Mouse (Mus musculus) kidney, postnatal 14 days (tissue): Measurements from ENCODE around the gene Kcnma1.

Experiments
- DNase-seq: peaks from one replicate; pipeline ENCODE4 v3.0.0; 2022; ENCODE audit warnings: mixed read lengths

Gene Kcnma1

DNA sequence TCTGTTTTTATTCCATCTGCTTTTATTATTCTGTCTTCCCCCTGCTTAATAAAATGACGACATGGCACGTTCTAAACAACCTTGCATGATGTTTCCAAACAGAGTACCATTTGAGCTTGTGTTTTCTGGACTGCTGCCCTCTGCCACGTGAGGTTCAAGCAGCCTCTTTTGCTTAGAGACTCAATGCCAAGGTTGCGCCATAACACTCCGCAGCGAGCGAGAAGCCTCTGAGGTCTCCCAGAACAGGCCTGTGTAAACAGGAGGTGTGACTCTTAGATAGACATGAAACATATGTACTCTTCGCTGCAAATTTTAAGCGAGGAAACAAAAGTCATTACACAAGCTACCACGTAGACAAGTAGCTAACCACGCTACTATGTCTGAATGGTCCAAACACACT is 55.2 kb downstream of the Kcnma1 start:
- peak; percentile 5 for DNase-seq

DNA sequence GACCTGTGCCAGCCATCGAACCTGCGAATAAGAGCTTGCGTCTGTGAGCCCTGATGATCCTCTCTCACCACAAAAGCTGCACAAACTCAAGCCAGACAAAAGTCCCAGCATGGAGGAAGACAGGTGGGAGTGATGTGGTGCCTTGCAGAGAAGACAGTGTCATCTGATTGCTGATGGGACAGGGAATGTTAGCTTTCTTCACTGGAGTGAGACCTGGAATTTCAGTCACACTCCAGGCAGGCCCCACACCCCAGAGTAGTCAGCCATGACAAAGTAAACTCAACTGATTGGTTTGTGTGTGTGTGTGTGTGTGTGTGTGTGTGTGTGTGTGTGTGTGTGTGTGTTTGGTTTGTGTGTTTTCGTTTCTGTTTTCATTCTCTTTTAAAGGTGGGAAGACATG is 57.0 kb downstream of the Kcnma1 start:
- no peak for DNase-seq

DNA sequence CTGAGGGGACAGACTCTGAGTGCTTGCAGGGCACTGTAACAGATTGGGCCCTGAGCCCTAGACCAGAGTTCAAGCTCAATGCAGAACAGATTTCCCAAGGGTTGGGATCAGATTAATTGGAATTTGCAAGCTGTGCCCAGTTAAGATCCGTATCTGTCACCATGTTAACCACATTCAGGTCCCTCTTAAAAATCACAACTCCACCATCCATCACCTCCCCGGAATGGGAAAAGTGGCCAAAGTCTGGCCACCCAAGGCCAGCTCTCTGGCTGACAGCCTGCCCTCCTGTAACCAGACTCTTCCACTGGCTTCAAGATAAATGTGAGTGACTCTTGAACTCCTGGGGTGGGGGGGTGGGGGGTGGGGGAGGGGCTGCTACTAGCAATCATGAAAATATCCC is 70.4 kb downstream of the Kcnma1 start:
- no peak for DNase-seq

DNA sequence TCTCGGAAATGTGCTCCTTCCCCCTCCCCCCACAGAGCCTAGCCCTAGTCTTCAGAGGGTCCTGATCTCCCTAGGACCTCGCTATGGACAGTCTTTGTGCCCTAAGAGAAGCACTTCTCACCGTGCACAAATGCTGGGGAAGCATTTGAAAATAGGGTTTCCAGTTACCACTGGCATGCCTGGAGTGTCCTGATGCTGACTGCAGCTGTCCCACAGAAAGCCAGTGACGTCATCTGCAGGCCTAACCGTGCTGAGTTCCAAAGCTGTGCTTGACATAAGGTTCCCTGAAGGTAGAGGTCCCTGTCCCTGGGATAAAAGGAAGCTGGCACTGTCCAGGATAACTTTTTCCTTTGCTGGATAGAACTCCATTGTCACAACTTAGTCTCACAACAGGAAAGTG is 71.1 kb downstream of the Kcnma1 start:
- DNase-seq: no peak

DNA sequence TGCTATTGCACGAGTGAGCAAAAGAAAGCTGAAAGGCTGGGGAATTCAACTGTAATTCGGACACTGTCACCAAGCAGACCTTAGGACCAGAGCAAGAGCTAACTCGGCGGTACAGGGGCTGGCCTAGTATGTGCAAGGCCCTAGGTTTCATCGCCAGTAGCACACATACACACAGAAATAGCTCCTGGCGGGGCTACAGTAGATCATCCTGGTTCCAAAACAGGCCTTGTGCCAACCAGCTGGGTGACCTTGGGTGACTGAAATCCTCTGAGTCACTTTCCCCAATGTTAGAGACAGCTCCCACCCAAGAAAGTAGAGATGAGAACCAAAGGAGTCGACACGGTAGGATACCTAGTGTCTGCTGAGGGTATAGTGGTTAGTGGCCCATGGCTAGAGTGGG is 72.2 kb downstream of the Kcnma1 start:
- no peak for DNase-seq

DNA sequence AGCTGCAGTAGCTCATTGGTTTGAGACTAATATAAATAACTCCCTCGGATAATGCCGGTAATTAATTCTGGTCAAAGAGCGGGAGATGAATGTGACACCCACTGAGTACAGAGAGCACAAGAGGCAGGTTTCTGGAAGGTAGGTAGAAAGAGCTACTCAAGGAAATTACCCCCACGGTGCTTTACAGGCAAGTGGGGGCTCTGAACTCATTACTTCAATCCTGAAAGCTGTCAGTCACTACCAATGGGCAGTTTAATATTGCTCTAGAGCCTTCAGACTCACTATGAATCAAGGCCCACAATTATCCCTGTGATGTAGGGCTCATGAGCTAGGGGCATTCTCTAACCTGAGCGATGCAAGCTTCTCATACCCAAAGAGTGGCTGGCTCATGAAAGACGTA is 79.3 kb downstream of the Kcnma1 start:
- DNase-seq: no peak

DNA sequence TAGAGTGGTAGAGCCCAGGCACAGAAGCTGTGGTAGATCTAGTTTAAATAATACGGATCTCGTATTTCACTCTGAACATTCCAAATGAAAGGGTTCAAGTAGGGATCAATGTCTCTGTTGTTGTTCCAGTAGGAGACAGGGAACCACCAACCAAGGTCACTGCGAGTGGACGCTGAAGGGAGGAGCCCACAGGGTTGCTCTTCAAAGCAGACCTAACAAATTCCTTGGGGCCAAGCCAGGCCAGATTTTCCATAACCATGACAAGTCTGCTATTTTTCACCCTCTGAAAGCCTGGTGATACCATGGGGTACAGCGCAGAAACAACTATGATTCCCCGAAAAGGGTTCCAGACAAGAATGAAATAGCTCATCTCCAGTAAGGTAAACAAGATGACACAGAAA is 82.6 kb downstream of the Kcnma1 start:
- DNase-seq: peak; percentile 10

DNA sequence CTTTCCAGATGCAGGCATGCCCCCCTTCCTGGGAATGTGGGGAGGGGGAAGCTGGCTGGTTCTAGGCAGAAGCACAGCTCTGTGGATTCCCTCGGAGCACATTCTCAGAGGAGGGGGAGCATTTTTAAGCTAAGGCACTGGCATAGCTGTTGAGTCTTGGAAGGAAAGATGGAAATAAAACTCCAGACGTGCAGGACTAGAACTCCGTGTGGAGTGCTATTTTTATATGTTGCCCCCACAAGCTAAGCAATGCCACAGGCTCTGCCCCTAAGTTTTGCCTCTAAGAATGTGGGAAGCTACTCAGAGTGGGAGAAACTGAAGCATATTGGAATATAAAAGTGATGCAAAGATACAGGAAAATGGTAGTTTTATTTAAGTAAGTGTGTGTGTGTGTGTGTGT is 85.1 kb downstream of the Kcnma1 start:
- DNase-seq: no peak

DNA sequence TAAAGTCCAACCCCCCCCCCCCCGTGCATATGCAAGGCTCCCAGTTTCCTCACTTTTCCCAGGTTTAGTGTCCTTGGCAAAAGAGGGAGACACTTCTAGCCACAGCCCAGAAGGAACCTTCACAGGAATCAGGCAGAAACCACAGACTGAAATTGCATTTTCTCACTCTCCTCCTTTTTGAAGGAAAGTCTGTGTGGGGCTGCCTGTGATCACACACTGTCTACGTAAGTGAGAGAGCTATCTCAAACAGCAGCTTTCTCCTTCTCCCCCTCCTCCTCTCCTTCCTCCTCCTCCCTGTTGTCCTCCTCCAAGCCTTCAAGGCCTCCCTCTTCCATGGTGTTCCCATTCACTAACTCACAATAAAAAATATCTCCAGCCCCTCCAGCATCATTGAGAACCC is 90.9 kb downstream of the Kcnma1 start:
- DNase-seq: no peak

DNA sequence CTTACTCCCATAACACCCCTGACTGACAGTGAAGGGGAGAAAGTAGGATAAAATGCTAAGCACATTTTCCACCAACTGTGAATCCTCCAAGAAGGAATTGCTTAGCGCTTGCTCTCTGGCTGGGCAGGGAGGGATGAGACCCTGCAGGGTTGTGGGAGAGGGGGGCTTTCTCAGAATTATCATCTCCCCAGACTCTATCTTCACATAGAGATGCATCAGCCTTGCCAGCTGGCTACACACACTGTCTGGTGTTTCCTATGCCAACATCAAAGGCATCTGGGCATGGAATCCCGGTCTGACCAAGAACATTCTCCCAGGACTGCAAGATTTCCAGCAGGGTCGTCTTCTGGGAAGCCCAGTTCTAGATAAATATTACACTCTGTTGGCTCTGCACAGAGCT is 91.5 kb downstream of the Kcnma1 start:
- no peak for DNase-seq

DNA sequence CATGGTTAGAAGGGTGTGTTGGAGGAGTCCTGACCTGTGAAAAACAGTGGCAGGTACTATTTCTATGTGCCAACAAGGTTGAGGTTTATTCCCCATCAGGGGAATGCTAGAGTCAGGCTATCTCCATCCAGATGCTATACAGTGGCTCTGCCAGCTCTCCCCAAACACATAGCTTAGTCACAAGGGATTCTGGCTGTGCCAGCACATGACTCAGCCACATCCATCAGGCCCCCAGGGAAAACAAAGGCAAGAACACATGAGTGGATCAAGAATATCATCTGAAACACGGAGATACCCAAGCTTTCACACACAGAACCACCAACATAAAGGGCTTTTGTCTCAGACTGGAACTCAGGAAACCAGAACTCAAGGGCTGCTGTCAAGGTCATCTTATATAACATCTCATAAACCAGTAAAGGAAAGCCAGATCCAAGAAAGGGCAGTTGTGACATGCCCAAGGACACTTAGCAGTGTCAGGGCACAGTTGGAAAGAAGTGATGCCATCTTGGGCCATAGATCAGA is 103.1 kb downstream of the Kcnma1 start:
- no peak for DNase-seq

DNA sequence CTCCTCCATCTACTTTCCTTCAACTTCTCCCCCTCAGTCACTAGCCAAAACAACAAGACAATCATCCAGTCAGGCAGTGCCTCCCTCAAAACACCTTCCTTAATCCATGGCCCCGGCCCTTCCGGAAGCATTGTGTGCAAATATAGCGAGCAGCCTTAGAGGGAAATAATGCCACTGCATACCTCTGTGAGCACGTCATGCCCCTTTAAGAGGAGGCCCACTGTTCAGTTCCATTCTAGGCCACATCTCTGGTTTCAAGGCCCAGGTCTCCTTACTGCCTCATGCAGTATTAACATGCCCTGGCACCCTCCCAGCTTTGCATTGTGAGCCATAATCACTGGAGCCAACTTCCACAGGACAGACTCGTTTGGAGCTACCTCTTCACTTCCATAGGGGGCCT is 105.7 kb downstream of the Kcnma1 start:
- DNase-seq: no peak

DNA sequence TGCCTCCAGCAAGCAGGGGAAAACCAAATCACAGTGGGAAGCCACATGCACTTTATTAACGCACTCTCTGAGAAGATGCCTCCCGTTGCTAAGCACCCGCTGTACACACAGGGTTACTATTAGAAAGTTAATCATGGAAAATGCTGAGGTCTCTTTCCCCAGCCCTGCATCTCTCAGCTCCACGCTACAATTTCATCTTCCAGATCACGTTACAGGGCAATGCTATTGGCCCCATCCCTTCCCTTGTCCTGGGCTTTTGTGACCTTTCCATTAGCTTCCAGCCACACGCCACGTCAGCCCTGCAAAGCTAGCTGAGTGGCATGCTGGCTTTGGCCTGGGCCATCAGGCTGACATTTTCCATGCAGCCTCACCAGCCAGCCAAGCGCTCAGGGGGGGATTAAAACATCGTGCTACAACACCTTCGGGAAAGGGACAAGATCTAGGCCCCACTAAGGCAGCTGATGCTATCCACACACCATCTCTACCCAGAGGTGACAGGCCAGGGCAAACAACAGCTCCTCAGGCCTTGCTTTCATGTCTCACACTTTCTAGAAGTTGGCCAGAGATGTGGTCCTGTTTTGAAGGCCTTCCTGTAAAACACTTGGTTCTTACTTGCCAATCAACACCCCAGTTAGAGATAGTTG is 111.5 kb downstream of the Kcnma1 start:
- DNase-seq: no peak

DNA sequence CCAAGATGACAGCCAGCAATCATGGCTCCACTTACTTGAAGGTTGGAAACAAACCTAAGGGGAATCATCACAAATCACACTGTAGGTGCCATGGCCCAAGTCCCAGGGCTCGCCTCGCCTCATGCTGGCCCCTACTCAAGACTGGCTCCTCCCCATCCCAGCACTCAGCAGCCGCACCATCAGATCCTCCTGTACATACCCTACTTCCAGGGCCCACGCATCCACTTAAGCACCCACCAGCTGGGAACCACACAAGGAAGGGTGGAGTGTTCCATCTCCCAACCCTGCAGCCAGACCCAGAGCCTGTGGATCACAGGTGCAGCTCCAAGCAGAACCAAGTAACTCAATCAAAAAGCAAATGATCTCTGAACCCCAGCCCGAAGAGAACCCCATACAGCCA is 114.8 kb downstream of the Kcnma1 start:
- DNase-seq: no peak

DNA sequence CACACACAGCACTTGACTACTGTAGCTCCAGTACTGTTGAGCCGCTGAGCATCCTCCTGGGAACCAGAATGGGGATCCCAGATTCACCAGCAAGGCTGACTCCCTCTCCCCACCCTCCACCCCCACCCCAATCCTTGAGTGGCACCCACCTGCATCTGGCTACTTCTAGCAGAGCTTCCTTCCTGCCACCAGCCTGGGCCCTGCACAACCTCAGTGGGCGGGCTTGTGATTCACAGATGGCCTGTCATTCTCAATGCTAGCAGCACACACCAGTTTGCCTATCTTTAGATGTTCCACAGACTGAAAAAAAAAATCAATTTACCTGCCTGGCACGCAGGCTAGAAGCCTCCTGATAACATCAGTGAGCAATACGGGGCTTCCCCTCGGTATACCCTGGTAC is 116.5 kb downstream of the Kcnma1 start:
- DNase-seq: no peak

DNA sequence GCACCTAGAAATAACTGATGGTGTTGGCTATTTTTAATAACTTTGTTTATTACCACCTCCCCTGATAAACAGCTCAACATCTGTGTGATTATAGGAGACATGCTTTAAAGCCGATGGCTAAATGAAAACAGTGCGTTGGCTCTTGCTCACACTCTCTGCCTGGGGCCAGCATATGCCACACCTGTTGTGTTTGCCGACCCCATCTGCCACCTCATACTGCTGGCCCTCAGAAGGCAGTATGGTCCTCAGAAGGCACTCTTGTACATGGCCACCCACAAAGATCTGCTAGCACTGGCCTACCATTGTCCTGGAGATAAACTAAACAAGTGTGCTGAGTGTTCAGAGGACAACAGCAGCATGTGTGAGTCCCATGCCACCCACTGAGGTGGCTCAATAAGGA is 118.3 kb downstream of the Kcnma1 start:
- DNase-seq: no peak

DNA sequence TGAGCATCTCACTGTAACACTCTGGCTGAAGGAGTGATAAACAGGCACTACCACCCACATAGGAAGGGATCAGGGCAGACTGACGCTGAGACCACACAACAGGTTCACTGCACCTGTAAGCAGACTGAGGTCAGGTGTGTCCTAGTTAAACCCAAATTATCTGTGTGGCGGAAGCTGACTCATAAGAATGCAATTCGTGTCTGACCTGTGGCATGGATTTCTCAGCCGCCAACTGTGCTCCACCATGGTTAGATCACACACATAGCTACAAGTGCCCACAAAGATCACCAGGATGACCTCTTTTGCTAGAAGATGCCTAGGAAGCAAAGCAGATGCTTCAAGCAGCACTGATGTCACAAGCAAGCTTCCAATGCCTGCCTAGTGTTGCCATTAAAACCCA is 128.2 kb downstream of the Kcnma1 start:
- DNase-seq: no peak

DNA sequence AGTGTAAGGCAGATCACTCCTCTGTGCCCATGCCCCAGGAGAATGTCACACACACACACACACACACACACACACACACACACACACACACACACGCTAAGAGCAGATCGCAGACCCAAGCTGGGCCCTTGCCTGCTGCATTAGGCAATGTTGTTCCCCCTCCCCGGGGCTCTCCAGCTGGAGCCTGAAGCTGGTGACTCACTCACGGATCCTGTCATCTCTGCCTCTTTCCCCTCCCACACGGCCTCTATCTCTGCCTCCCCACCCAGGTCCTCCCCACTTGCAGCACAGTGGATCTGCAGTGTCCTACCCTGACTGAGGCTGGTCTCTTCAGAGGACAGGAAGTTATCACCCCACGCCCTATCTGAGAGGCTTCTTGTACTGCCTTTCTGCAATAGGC is 128.8 kb downstream of the Kcnma1 start:
- no peak for DNase-seq

DNA sequence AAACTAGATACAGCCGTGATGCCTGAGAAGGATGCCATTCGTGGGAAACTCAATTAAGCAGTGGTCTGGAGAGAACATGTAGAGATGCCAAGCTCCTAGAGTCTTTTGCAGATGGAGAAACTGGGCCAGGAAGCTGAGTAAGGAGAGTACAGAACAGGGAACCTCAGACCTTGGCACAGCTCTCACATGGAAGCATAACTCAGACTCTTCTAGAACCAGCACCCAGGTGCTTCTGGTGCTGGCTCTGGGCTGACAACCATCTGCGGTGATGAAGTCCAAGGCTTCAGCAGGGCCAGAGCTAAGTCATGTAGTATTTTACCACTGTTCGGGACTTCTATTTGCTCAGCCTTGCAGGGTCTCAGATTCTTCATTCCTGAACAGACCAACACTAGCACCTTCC is 129.2 kb downstream of the Kcnma1 start:
- no peak for DNase-seq

DNA sequence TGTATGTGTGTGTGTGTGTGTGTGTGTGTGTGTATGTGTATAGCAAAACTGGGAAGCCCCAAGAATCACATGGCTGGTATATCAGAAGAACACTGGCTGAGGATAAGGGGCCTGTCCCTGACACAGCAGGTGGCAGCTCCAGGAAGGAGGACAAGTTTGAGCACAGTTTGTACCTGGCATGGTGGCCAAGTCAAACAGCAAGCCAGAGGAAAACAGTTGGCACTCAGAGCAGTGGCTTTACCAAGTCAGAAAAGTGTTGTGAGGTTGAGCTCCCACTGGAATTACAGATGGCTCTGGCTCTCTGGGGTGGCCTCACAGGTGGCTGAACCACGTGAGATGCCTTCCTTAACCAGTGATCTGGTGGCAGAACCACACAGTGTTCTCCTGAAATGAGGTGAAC is 132.3 kb downstream of the Kcnma1 start:
- DNase-seq: no peak

DNA sequence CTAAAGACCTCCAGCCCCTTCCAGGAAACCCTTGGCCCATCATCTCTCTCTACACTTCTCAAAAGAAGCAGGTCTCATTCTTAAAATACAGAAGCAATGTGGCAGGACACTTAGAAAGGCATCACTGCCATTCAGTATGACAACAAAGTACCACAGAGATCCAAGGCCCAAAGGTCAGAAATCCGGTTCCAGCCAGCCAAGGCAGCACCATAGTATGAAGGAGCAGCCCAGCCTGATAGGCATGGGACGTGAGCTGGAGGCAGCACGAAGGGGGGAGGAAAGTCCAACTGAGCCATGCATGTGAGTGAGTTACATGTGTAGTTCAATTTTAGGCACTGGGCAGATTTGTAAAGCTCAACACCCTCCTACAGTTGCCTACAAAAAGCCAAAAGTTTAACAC is 135.0 kb downstream of the Kcnma1 start:
- peak; percentile 50 for DNase-seq

DNA sequence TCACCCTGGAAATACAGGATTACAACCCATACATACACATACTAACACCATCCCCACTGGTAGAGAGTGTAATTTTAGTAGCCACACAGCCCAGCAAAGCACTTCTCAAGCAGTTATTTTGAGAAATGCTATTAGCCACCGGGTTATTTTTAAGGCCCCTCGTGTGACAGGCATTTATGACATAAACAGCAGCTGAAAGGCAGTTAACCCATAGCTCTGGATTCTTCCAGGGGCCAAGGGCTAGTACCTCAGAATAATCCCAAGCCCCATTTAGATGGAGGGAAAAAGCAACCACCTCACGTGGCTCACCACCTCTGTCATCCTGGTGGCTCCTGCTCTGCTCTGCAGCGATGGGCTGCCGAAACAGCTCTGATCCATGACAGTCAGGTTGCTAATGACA is 136.7 kb downstream of the Kcnma1 start:
- DNase-seq: no peak

DNA sequence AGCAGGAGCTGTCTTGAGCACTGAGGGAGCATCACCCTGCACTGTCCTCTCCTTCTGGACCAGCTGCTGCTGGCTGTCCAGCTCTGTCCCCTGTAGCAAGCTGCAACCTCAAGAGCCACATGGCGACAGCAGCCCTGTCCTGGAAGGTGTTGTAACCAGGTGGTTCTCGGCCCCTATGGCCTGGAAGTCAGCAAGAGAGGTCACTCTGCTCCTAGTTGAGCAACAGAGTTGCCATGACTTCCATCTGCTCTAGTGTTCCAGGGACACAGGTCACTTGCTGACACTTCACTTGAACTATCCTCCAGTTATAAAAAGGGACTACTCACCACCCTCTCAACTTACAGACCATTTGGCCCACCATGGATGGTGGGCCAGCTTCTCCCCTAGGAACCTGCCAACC is 139.7 kb downstream of the Kcnma1 start:
- DNase-seq: no peak

DNA sequence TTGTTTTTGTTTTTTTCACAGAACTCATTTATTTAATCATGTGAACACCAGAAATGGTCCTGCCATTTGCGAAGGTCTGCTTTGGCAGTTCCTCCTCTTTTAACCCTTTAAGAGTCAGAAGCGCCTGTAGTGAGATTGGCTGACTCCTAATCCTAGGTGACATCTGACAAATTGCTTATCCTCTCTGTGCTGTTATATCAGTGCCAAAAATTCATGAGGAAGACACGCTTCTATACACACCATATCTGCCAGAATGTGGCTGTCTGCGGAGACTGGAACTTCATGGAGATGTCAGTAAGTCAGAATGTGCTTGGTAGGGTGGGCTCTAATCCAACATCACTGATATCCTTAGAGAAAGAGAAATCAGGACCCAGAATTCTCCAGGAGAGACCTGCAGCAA is 157.3 kb downstream of the Kcnma1 start:
- no peak for DNase-seq

DNA sequence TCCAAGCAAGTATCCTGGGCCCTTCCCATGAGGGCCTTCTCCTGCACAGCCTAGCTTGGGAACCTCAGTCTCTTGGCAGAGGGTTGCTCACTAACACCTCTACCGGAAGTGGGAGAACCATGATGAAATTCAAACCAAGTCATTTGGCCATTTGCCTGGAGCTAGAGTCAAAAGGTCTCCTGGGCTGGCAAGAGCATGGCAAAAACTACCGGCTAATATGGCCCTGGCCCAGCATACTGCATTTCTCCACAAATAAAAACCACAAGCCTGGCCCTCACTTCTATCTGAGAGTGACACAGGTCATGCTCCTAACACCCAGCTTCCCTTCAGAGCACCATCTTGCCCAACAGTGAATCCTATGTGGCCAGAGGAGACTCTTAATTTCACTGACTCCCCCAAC is 159.3 kb downstream of the Kcnma1 start:
- DNase-seq: peak; percentile 32
